Mouse (Mus musculus): ENCODE results near the gene Map3k4.
"Not testable (repeated sequence)": the region's sequence is repeated elsewhere in the genome, so short reads cannot be mapped to it uniquely, and the experiment has no call there.

The Map3k4 gene

GRCm38 (mm10) chr17:12307251-12308135 lies 11.1 kb downstream of the Map3k4 start:
- DNase-seq (ENCODE audit: low read depth, low spot score), result no peak

DNA sequence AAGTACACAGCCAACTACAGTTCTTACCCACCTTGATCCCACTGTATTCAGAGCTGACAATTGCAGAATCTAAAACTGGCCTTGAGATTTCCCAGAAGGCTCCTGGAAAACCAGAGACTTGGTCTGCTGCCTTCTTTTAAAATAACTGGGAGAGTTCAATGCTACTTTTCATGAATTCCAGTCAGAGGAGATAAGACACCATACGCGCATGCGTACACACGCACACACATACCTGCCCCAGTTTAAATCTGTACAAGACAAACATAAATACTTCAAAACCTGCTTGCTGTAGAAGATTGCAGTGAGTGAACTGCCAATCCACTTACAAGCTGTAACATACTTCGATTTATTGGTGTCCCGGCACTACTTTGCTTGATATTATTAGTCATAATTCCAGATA lies 13.9 kb downstream of the Map3k4 start:
- no peak for DNase-seq (ENCODE audit: low read depth, low spot score)

DNA sequence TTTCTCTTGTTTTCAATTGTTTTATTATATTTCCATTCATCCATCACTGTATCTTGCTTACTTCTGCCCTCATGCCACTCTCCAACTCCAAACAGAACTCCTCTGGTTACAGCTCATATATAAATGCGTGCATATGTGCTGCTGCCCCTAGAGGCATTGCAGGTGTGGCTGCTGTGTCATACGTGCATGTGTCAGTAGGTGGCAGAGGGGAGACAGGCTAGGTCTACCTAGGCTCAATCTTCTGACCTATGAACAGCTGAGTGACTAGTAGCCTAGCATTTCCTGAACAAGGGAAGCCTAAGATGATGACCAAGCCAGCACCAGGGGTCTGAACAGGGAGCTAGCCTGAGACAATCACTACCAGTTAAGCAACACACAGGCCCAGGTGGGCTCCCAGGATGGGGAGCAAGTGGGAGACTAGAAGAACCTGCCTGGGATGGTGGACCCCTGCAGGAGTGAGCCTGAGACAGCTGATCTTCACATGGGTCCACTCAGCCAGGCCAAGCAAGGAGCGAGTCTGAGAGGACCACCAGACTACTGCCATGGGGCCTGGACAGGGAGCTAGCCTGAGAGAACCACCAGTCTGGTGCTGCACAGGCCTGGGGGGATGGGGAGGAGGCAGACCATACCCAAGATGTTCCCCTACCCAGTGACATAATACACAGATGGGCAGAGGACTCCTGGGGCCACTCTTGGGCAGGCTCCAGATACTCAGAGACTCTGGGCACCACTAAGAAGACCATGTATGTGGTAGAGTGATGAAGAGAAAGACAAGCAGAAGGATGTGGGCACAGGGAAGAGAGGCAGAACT lies 17.5 kb downstream of the Map3k4 start:
- no peak for DNase-seq (ENCODE audit: low read depth, low spot score)

- no peak for DNase-seq (ENCODE audit: low read depth, low spot score)
Observed at GRCm38 (mm10) chr17:12300127-12300675, 18.4 kb downstream of the Map3k4 start.

GRCm38 (mm10) chr17:12299371-12299770 lies 19.2 kb downstream of the Map3k4 start:
- DNase-seq (ENCODE audit: low read depth, low spot score), result no peak

GRCm38 (mm10) chr17:12297978-12298377 lies 20.6 kb downstream of the Map3k4 start:
- no peak for DNase-seq (ENCODE audit: low read depth, low spot score)

GRCm38 (mm10) chr17:12297292-12297691 lies 21.3 kb downstream of the Map3k4 start:
- DNase-seq (ENCODE audit: low read depth, low spot score), result no peak

- DNase-seq (ENCODE audit: low read depth, low spot score), result not testable (repeated sequence)
Observed at GRCm38 (mm10) chr17:12295926-12296325, 22.7 kb downstream of the Map3k4 start.

DNA sequence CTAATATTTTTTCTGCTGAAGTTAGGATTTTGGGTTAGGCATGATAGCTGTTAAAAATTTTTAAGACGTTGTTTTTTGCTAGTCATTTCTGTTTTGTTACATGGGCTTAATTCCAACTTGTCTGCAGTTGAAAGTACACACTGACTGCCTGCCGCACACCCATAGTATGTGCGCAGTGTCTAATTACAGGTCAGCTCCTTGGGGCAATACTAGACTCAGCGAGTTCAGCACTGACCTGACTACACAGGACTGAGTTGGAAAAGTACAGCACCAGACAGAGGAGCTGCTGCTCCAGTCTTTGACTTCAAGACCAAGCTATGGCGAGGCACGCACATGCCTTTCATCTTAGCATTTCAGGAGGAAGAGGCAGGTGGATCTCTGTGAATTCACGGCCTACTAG lies 24.2 kb downstream of the Map3k4 start:
- no peak for DNase-seq (ENCODE audit: low read depth, low spot score)

DNA sequence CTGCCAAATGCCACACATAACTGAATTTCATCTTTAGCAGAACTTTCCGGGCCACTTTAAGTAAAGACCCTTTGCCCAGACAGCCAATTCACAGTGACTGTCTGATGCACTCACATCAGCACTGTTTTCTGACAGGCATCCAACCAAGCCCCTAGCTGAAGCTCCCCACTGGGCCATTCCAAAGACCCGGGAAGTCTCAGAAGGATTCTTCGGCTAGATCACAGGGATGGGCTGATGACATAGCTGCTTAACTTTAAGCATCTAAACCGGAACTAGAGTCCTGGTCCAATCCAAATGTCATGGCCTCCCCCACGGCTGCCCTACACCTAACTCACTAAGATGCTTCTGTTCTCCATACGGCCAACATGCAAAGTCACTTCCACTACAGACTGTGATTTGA lies 25.0 kb downstream of the Map3k4 start:
- no peak for DNase-seq (ENCODE audit: low read depth, low spot score)

GRCm38 (mm10) chr17:12292877-12293276 lies 25.7 kb downstream of the Map3k4 start:
- DNase-seq (ENCODE audit: low read depth, low spot score), result no peak

- DNase-seq (ENCODE audit: low read depth, low spot score), result no peak
Observed at GRCm38 (mm10) chr17:12292356-12292755, 26.2 kb downstream of the Map3k4 start.

DNA sequence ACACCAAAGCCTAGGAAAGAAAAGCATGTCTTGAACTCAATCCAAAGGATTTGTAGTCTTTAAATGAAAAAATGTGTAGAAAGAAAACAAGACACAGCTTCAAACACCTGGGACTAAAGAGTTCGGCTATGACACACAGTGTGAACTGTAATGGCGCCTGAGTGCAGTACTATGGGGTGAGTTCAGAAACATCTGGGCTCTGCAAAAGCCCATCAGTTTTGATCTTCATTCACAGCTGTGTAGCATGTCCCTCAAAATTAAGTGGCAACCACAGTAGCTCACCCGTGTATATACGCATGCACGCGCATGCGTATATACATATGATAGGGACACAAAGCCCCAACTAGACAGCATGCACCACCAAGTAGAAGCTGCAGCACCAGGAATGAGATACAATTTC lies 27.4 kb downstream of the Map3k4 start:
- no peak for DNase-seq (ENCODE audit: low read depth, low spot score)

GRCm38 (mm10) chr17:12290735-12291134 lies 27.9 kb downstream of the Map3k4 start:
- DNase-seq (ENCODE audit: low read depth, low spot score), result peak; percentile 81

DNA sequence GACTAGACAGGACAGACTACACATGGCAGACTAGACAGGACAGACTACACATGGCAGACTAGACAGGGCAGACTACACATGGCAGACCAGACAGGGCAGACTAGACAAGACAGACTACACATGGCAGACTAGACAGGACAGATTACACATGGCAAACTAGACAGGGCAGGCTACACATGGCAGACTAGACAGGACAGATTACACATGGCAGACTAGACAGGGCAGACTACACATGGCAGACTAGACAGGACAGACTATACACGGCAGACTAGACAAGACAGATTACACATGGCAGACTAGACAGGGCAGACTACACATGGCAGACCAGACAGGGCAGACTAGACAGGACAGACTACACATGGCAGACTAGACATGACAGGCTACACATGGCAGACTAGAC lies 28.8 kb downstream of the Map3k4 start:
- not testable (repeated sequence) for DNase-seq (ENCODE audit: low read depth, low spot score)

DNA sequence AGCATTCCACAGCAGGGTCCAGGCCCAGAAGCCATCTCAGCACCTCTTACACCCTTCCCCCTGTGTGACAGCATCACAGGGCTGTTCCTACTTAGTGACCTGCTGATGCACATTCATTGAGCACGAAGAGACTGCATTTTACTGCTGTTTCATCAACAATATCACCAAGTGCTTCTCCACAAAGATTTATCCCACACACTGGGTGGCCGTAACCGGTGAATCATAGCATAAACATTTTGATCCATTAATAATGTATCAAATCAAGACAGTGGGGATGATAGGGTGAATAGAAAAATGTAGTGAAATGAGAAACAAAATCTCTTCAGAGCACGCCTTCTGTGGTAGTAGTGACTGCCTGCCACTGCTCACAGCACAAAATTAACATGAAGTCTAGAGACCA lies 29.7 kb downstream of the Map3k4 start:
- DNase-seq (ENCODE audit: low read depth, low spot score), result no peak

DNA sequence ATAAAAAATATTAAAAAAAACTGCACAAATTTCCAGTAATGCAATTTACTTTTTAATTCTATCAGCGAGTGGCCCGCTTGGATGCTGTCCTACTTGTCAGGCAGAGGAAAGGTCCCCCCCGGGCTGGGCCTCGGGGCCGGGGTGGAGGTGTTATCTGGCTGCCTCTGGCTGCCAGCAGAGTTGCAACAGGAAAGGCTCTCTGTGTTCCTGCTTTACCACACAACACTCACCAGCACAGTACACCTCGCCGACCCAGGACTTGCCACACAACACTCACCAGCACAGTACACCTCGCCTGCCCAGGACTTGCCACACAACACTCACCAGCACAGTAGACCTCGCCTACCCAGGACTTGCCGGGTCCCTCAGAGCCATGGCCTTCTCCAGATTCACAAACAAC lies 38.8 kb downstream of the Map3k4 start:
- DNase-seq (ENCODE audit: low read depth, low spot score), result no peak

DNA sequence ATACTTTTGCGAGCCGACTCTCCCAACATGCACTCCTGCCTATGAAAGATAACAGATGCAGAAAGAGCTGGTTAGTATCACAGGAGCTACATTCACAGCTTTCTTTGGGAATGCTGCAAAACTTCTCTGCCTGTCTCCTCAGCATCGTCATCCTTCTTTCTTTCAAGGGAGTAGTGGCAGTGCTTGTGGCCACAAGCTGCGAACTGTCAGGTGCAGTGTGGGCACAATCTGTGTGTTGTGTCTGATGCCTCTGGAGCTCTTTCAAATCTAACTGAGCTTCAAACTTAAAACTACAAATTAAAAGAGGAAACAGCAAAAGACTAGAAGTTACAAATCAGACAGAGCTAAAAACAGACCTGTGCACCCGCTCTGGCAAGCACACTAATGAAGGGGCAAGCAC lies 40.5 kb downstream of the Map3k4 start:
- no peak for DNase-seq (ENCODE audit: low read depth, low spot score)

DNA sequence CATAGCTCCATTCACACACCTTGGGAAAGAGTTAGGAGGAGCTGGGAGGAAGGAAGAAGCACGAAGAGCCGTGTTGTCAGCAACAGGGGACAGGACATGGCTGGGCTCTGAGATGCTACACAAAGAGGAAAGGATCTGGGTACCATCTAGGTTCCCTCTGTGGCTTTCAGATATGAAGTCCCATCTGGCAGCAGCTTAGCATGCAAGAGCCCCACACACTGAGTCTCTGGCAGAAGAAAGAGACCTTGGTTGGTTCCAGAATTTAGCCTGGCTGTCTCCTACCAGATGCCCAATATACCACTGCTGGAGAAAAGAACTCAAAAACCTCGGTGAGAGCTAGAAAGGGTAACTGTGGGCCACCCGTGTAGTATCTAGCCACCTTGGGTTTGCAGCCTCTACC lies 41.3 kb downstream of the Map3k4 start:
- no peak for DNase-seq (ENCODE audit: low read depth, low spot score)

DNA sequence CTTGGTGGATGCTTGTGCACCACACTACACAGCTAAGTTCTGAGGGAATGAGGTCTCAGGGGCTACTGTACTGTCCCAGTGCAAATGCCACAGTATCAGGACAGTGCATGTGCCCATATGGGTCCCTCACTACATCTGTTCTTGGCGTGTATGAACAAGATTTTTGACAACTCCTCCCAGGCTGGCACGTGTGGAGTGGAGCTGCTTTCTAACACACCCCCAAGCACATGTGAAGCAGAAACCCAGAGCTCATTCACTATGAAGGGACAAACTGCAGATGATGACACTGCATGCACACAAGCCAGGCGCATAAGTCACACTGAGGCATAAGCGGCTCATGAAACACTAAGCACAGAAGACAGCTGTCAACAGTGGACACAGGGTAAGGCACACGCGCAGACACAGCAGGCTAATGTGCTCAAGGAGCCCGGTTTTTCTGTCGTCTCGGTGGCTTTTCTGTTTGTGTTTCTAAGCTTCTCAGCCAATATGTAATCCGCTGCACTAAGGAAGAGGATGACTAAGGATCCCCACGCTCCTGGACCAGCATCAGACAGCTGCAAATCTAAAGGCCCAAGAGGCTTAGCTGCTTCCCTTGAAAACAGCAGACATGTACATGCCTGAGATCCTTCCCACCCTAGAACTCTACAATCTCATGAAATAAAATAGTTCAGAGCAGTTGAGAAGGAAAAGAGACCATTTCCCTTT lies 41.9 kb downstream of the Map3k4 start:
- no peak for DNase-seq (ENCODE audit: low read depth, low spot score)

DNA sequence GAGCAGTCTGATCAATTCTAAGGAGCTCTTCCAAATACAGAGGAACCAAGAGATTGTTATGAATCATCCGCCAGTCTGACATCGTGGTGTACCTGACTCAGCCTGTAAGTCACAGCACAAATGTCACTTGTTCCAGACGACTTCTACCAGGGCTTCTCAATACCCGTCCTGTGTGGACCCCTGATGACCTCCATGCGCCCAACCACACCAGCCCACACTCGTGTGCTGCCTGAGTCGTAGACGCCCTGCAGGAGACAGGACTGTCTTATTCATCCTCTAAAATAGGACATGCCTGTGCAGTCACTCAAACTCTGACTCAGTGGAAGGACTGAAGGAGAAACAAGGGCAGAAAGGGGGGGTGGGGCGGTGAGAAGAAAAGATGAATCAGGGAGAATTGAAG lies 42.8 kb downstream of the Map3k4 start:
- DNase-seq (ENCODE audit: low read depth, low spot score), result no peak

- DNase-seq (ENCODE audit: low read depth, low spot score), result no peak
Observed at GRCm38 (mm10) chr17:12273032-12273431, 45.6 kb downstream of the Map3k4 start.

Measured in brain, embryonic 18.5 days (tissue).